Mouse (Mus musculus) ES-E14 (cell line): Measurements from ENCODE around the gene Glis2. TPM values are rescaled to one million over a fixed set of nuclear protein-coding genes. Genes with fewer than 3 reads are reported as not detected.

ENCODE experiments used
- DNase-seq: peaks from one replicate; pipeline ENCODE4 v3.0.0-alpha.2; 2013; ENCODE audit warnings: low read depth, low spot score
- H3K27ac ChIP-seq: 2 replicates; pipeline ENCODE4 v1.5.1; 2012; ENCODE audit warnings: low read depth, mild to moderate bottlenecking, low read length, moderate library complexity, mixed read lengths; ENCODE audit not compliant: poor library complexity, insufficient read depth, severe bottlenecking
- H3K36me3 ChIP-seq: 2 replicates; pipeline ENCODE4 v1.6.1; 2012; ENCODE audit warnings: mild to moderate bottlenecking, low read length, moderate library complexity, mixed read lengths; ENCODE audit not compliant: control insufficient read depth, poor library complexity, insufficient read depth, severe bottlenecking
- H3K4me1 ChIP-seq, 2 experiments: fragments of 150-350 bp in 1 of 2; sonication (generic) in 1 of 2; 2 replicates each; pipeline ENCODE4 v1.6.1; 2012; ENCODE audit warnings: low read length in 2 of 2, mild to moderate bottlenecking in 1 of 2, mixed read lengths in 1 of 2; ENCODE audit not compliant: control insufficient read depth in 2 of 2, insufficient read depth in 2 of 2, poor library complexity in 1 of 2
- H3K4me3 ChIP-seq, 2 experiments: fragments of 150-350 bp in 1 of 2; sonication (generic) in 1 of 2; 2 replicates each; pipeline ENCODE4 v1.5.1; 2012; ENCODE audit warnings: low read length in 2 of 2, low read depth in 1 of 2, mild to moderate bottlenecking in 1 of 2, mixed read lengths in 1 of 2; ENCODE audit not compliant: insufficient read depth in 1 of 2, poor library complexity in 1 of 2, severe bottlenecking in 1 of 2
- H3K9ac ChIP-seq: 2 replicates; pipeline ENCODE4 v1.6.1; 2012; ENCODE audit warnings: low read depth, mild to moderate bottlenecking, low read length, mixed read lengths; ENCODE audit not compliant: poor library complexity, insufficient read depth, severe bottlenecking
- H3K9me3 ChIP-seq: fragments of 150-350 bp; sonication (generic); 2 replicates; pipeline ENCODE4 v1.6.1; 2012; ENCODE audit warnings: low read depth, mild to moderate bottlenecking, low read length; ENCODE audit not compliant: control insufficient read depth, insufficient read depth
- CHD2 ChIP-seq: IDR thresholded peaks from 2 replicates; pipeline ENCODE4 v1.6.1; 2014; ENCODE audit warnings: mild to moderate bottlenecking, low read depth, low read length, inconsistent platforms
- HCFC1 ChIP-seq: IDR thresholded peaks from 2 replicates; pipeline ENCODE4 v1.6.1; 2012; ENCODE audit warnings: low read length, inconsistent platforms, borderline replicate concordance; ENCODE audit not compliant: insufficient read depth
- MAFK ChIP-seq: IDR thresholded peaks from 2 replicates; pipeline ENCODE4 v1.6.1; 2014; ENCODE audit warnings: mild to moderate bottlenecking, low read depth, low read length, inconsistent platforms; ENCODE audit not compliant: insufficient read depth
- ZC3H11A ChIP-seq: IDR thresholded peaks from 2 replicates; pipeline ENCODE4 v1.6.1; 2012; ENCODE audit warnings: low read depth, mild to moderate bottlenecking, inconsistent platforms, low read length, borderline replicate concordance
- ZNF384 ChIP-seq: IDR thresholded peaks from 2 replicates; pipeline ENCODE4 v1.6.1; 2012; ENCODE audit warnings: low read depth, low read length, inconsistent platforms
- in situ Hi-C, 2 experiments: fragments of 600-800 bp; cut with MboI; formaldehyde crosslinking; loops; one replicate each; pipeline ENCODE4 v1.15.1; 2025; ENCODE audit warnings: low sequenced_read_pairs in 2 of 2, inconsistent platforms in 1 of 2; ENCODE audit not compliant: unreplicated experiment in 2 of 2
- total RNA-seq: library from RNA; depleted of rRNA; stranded (reverse); fragments of 300-350 nt; gene quantifications from 2 replicates; pipeline ENCODE4 v1.2.3, GENCODE M21; 2012

Glis2 gene
- total RNA-seq, 1 experiment: 18.2 TPM

GRCm38 (mm10) chr16:4611193-4611592, 16.7 kb downstream of the Glis2 start:
- in situ Hi-C loops: no loop called here
- TF ChIP-seq HCFC1 (no peak), MAFK (no peak), ZC3H11A (no peak), CHD2 (no peak), ZNF384 (no peak)

GRCm38 (mm10) chr16:4611676-4612075, 17.2 kb downstream of the Glis2 start:
- in situ Hi-C loops: no loop called here
- TF ChIP-seq MAFK: no peak
- TF ChIP-seq CHD2: no peak
- no peak for TF ChIP-seq ZC3H11A
- no peak for TF ChIP-seq ZNF384
- TF ChIP-seq HCFC1: no peak
- Histone ChIP-seq H3K27ac (no peak overlapping the region), H3K9ac (no peak overlapping the region), H3K4me1 (peaks cover 0 to 17% of the 10 kb centered on the region in 2 experiments), H3K36me3 (peaks cover 55% of the 10 kb centered on the region), H3K9me3 (no peaks in the 10 kb centered on the region), H3K4me3 (no peak overlapping the region)
- no peak for DNase-seq

More at GRCm38 (mm10) chr16:4611193-4611592, 16.7 kb downstream of the Glis2 start:
- H3K9ac ChIP-seq: no peak overlapping the region
- peaks cover 0 to 21% of the 10 kb centered on the region in 2 experiments for H3K4me1 ChIP-seq
- no peaks in the 10 kb centered on the region for H3K9me3 ChIP-seq
- no peak for DNase-seq
- peaks cover 55% of the 10 kb centered on the region for H3K36me3 ChIP-seq
- H3K4me3 ChIP-seq: no peak overlapping the region
- H3K27ac ChIP-seq: no peak overlapping the region

- Histone ChIP-seq H3K9ac (no peak overlapping the region), H3K9me3 (no peaks in the 10 kb centered on the region), H3K36me3 (peaks cover 51% of the 10 kb centered on the region), H3K4me1 (peaks cover 0 to 3% of the 10 kb centered on the region in 2 experiments; a peak in 1 of 4 replicates), H3K4me3 (no peak overlapping the region), H3K27ac (no peak overlapping the region)
- no peak for DNase-seq
- TF ChIP-seq ZC3H11A (no peak), ZNF384 (no peak)
- in situ Hi-C loops: no loop called here
Measured at GRCm38 (mm10) chr16:4613736-4614135, 19.2 kb downstream of the Glis2 start.

- Histone ChIP-seq H3K36me3 (peaks cover 47% of the 10 kb centered on the region), H3K27ac (no peak overlapping the region), H3K9ac (no peak overlapping the region), H3K4me1 (no peaks in the 10 kb centered on the region; a peak in 1 of 4 replicates), H3K9me3 (no peaks in the 10 kb centered on the region), H3K4me3 (no peak overlapping the region)
- DNase-seq: no peak
- no peak for TF ChIP-seq CHD2
- no peak for TF ChIP-seq ZC3H11A
- no peak for TF ChIP-seq MAFK
- TF ChIP-seq ZNF384: no peak
- no peak for TF ChIP-seq HCFC1
- in situ Hi-C loops: no loop called here
Measured at GRCm38 (mm10) chr16:4614639-4615038, 20.1 kb downstream of the Glis2 start.

GRCm38 (mm10) chr16:4615297-4615696, 20.8 kb downstream of the Glis2 start:
- Histone ChIP-seq H3K4me3 (no peak overlapping the region), H3K9me3 (no peaks in the 10 kb centered on the region), H3K36me3 (peaks cover 42% of the 10 kb centered on the region), H3K9ac (no peak overlapping the region), H3K27ac (no peak overlapping the region), H3K4me1 (peaks cover 0 to 3% of the 10 kb centered on the region in 2 experiments; a peak in 1 of 4 replicates)
- TF ChIP-seq CHD2 (no peak), ZNF384 (no peak), HCFC1 (no peak), MAFK (no peak), ZC3H11A (no peak)
- no peak for DNase-seq
- in situ Hi-C loops: no loop called here
